Mouse (Mus musculus): ENCODE results near the gene Irf2bp2. TPM values are rescaled to one million over a fixed set of nuclear protein-coding genes. Genes with fewer than 3 reads are reported as not detected.

Gene Irf2bp2
- total RNA-seq, 2 experiments from 2014 or later, result 89.7 to 114 TPM

Other genes with a start within 250 kb of the Irf2bp2 start
- gene Coa6, start 171.5 kb downstream of the Irf2bp2 start, total RNA-seq (2021), result 10 to 100 TPM; 23.1 to 33.4 TPM
- 1 to 10 TPM; 6.4 to 7.1 TPM for gene Tarbp1, start 118.9 kb downstream of the Irf2bp2 start, total RNA-seq (2021)